Mouse (Mus musculus): Measurements from ENCODE around the gene Zmat3. TPM values are rescaled to one million over a fixed set of nuclear protein-coding genes. Genes with fewer than 3 reads are reported as not detected.

Zmat3 gene
- polyA plus RNA-seq, 1 experiment from 2014 or later = 4.9 TPM

GRCm38 (mm10) chr3:32372470-32372869 lies 6.7 kb upstream of the Zmat3 start:
- Histone ChIP-seq H3K4me2 (no peak overlapping the region), H3K4me1 (ENCODE audit: insufficient read depth) (no peaks in the 10 kb centered on the region), H3K9me3 (ENCODE audit: low read depth, low read length) (no peaks in the 10 kb centered on the region), H3K4me3 (ENCODE audit: low read depth, low read length) (no peak overlapping the region), H3K27ac (ENCODE audit: low read depth) (no peak overlapping the region), H3K9ac (no peak overlapping the region), H3K36me3 (ENCODE audit: insufficient read depth) (no peaks in the 10 kb centered on the region), H3K27me3 (ENCODE audit: insufficient read depth, low read length) (no peaks in the 10 kb centered on the region)
- TF ChIP-seq CTCF (IDR thresholded peaks at IDR 0.05; ENCODE audit: low read depth) = no peak
- DNase-seq (no peak), ATAC-seq (ENCODE audit: insufficient read depth) (no peak)
- 85% methylated on average over 8 of the region's 8 CpGs for WGBS

- Histone ChIP-seq H3K9ac (no peak overlapping the region), H3K4me3 (ENCODE audit: low read depth, low read length) (no peak overlapping the region), H3K36me3 (ENCODE audit: insufficient read depth) (no peaks in the 10 kb centered on the region), H3K27me3 (ENCODE audit: insufficient read depth, low read length) (no peaks in the 10 kb centered on the region; the same call in 1 of the 2 replicates), H3K4me1 (ENCODE audit: insufficient read depth) (no peaks in the 10 kb centered on the region), H3K27ac (ENCODE audit: low read depth) (no peak overlapping the region), H3K4me2 (no peak overlapping the region), H3K9me3 (ENCODE audit: low read depth, low read length) (no peaks in the 10 kb centered on the region)
- TF ChIP-seq CTCF (IDR thresholded peaks at IDR 0.05; ENCODE audit: low read depth) = no peak
- WGBS = 71% methylated on average over 7 of the region's 7 CpGs
- ATAC-seq (ENCODE audit: insufficient read depth) (no peak), DNase-seq (no peak)
These were observed 6.1 kb upstream of the Zmat3 start for GRCm38 (mm10) chr3:32371957-32372356.

GRCm38 (mm10) chr3:32367516-32367915 lies 1.7 kb upstream of the Zmat3 start:
- H3K27me3 ChIP-seq (ENCODE audit: insufficient read depth, low read length) = no peaks in the 10 kb centered on the region; the same call in 1 of the 2 replicates
- DNase-seq (no peak), ATAC-seq (ENCODE audit: insufficient read depth) (no peak)
- no peaks in the 10 kb centered on the region for H3K9me3 ChIP-seq (ENCODE audit: low read depth, low read length)
- H3K36me3 ChIP-seq (ENCODE audit: insufficient read depth) = no peaks in the 10 kb centered on the region
- no peak for TF ChIP-seq CTCF (IDR thresholded peaks at IDR 0.05; ENCODE audit: low read depth)
- peaks cover 5% of the 10 kb centered on the region; the same call in 1 of the 2 replicates for H3K4me1 ChIP-seq (ENCODE audit: insufficient read depth)
- no peak overlapping the region for H3K4me2 ChIP-seq
- no peak overlapping the region for H3K27ac ChIP-seq (ENCODE audit: low read depth)
- H3K4me3 ChIP-seq (ENCODE audit: low read depth, low read length) = no peak overlapping the region
- no peak overlapping the region for H3K9ac ChIP-seq
- 75% methylated on average over 1 of the region's 1 CpGs for WGBS

- no peak for TF ChIP-seq CTCF (IDR thresholded peaks at IDR 0.05; ENCODE audit: low read depth)
- peak; percentile 53; the same call in 1 of the 2 replicates for ATAC-seq (ENCODE audit: insufficient read depth)
- DNase-seq = no peak
- H3K27ac ChIP-seq (ENCODE audit: low read depth) = no peak overlapping the region
- H3K27me3 ChIP-seq (ENCODE audit: insufficient read depth, low read length) = no peaks in the 10 kb centered on the region; the same call in 1 of the 2 replicates
- H3K36me3 ChIP-seq (ENCODE audit: insufficient read depth) = no peaks in the 10 kb centered on the region
- peak overlapping the region; percentile 89 for H3K4me2 ChIP-seq
- no peak overlapping the region for H3K9ac ChIP-seq
- WGBS = 58% methylated on average over 17 of the region's 17 CpGs
- H3K4me3 ChIP-seq (ENCODE audit: low read depth, low read length) = peak overlapping the region; percentile 81
- peaks cover 6% of the 10 kb centered on the region; the same call in 1 of the 2 replicates for H3K4me1 ChIP-seq (ENCODE audit: insufficient read depth)
- no peaks in the 10 kb centered on the region for H3K9me3 ChIP-seq (ENCODE audit: low read depth, low read length)
These were observed 476 bp upstream of the Zmat3 start for GRCm38 (mm10) chr3:32366246-32366734.

- Histone ChIP-seq H3K27me3 (ENCODE audit: insufficient read depth, low read length) (no peaks in the 10 kb centered on the region; the same call in 1 of the 2 replicates), H3K4me3 (ENCODE audit: low read depth, low read length) (peak overlapping the region; percentile 81), H3K9me3 (ENCODE audit: low read depth, low read length) (no peaks in the 10 kb centered on the region), H3K9ac (peak overlapping the region; percentile 74), H3K4me2 (peak overlapping the region; percentile 89), H3K27ac (ENCODE audit: low read depth) (peak overlapping the region; percentile 46; the same call in 1 of the 2 replicates), H3K4me1 (ENCODE audit: insufficient read depth) (peaks cover 8% of the 10 kb centered on the region; the same call in 1 of the 2 replicates), H3K36me3 (ENCODE audit: insufficient read depth) (no peaks in the 10 kb centered on the region)
- WGBS = under 1% methylated on average over 54 of the region's 54 CpGs
- peak; percentile 9; the same call in 1 of the 2 replicates for TF ChIP-seq CTCF (IDR thresholded peaks at IDR 0.05; ENCODE audit: low read depth)
- DNase-seq = peak; percentile 55
- peak; percentile 59 for ATAC-seq (ENCODE audit: insufficient read depth)
These were observed 821 bp downstream of the Zmat3 start for GRCm38 (mm10) chr3:32364841-32365545.

- Histone ChIP-seq H3K4me1 (ENCODE audit: insufficient read depth) (peaks cover 8% of the 10 kb centered on the region; the same call in 1 of the 2 replicates), H3K27ac (ENCODE audit: low read depth) (no peak overlapping the region), H3K27me3 (ENCODE audit: insufficient read depth, low read length) (no peaks in the 10 kb centered on the region; the same call in 1 of the 2 replicates), H3K36me3 (ENCODE audit: insufficient read depth) (no peaks in the 10 kb centered on the region), H3K9me3 (ENCODE audit: low read depth, low read length) (no peaks in the 10 kb centered on the region), H3K9ac (no peak overlapping the region; the same call in 1 of the 2 replicates), H3K4me2 (peak overlapping the region; percentile 89), H3K4me3 (ENCODE audit: low read depth, low read length) (0 out of 2 replicates have a peak overlapping the region, but pooled peaks have one; percentile 6)
- TF ChIP-seq CTCF (IDR thresholded peaks at IDR 0.05; ENCODE audit: low read depth) = no peak
- ATAC-seq (ENCODE audit: insufficient read depth) (no peak), DNase-seq (no peak)
- 62% methylated on average over 4 of the region's 4 CpGs for WGBS
These were observed 1.6 kb downstream of the Zmat3 start for GRCm38 (mm10) chr3:32364195-32364594.

- H3K4me2 ChIP-seq = no peak overlapping the region
- H3K9ac ChIP-seq = no peak overlapping the region
- no peak for ATAC-seq (ENCODE audit: insufficient read depth)
- H3K27me3 ChIP-seq (ENCODE audit: insufficient read depth, low read length) = no peaks in the 10 kb centered on the region
- 31% methylated on average over 6 of the region's 6 CpGs for WGBS
- H3K9me3 ChIP-seq (ENCODE audit: low read depth, low read length) = no peaks in the 10 kb centered on the region
- no peak for TF ChIP-seq CTCF (IDR thresholded peaks at IDR 0.05; ENCODE audit: low read depth)
- no peak overlapping the region for H3K4me3 ChIP-seq (ENCODE audit: low read depth, low read length)
- peaks cover 6% of the 10 kb centered on the region; the same call in 1 of the 2 replicates for H3K4me1 ChIP-seq (ENCODE audit: insufficient read depth)
- no peak overlapping the region for H3K27ac ChIP-seq (ENCODE audit: low read depth)
- peak; percentile 25 for DNase-seq
- H3K36me3 ChIP-seq (ENCODE audit: insufficient read depth) = no peaks in the 10 kb centered on the region
These were observed 4.6 kb downstream of the Zmat3 start for GRCm38 (mm10) chr3:32361221-32361620.

Data from lung, embryonic 14.5 days (tissue).